Mouse (Mus musculus) stomach, embryonic 14.5 days (tissue): ENCODE data around the gene Tmsb10. TPM values are rescaled to one million over a fixed set of nuclear protein-coding genes. Genes with fewer than 3 reads are reported as not detected.
A peak's percentile ranks its signal among the peaks of the same experiment; 100 is the strongest.

Source experiments
- ATAC-seq: fragments of 200-750 bp; cut with Nextera tagmentation; 2 replicates; pipeline ENCODE4 v1.8.0; 2017; ENCODE audit warnings: low read depth, moderate TSS enrichment; ENCODE audit not compliant: insufficient number of reproducible peaks, insufficient read depth, low FRiP score
- H3K27ac ChIP-seq: fragments of 300-500 bp; sonication (generic); 2 replicates; pipeline ENCODE4 v1.5.1; 2014; ENCODE audit warnings: mild to moderate bottlenecking, low read length, moderate library complexity, mixed read lengths
- H3K27me3 ChIP-seq: fragments of 300-500 bp; sonication (generic); 2 replicates; pipeline ENCODE4 v1.6.1; 2014; ENCODE audit warnings: low read length, control low read depth, mixed read lengths; ENCODE audit not compliant: control insufficient read depth, insufficient read depth
- H3K36me3 ChIP-seq: fragments of 300-500 bp; sonication (generic); 2 replicates; pipeline ENCODE4 v1.6.1; 2014; ENCODE audit warnings: mild to moderate bottlenecking, control low read depth, low read length, moderate library complexity, mixed read lengths; ENCODE audit not compliant: control insufficient read depth, insufficient read depth
- H3K4me1 ChIP-seq: fragments of 300-500 bp; sonication (generic); 2 replicates; pipeline ENCODE4 v1.6.1; 2014; ENCODE audit warnings: low read length, control low read depth, mixed read lengths; ENCODE audit not compliant: control insufficient read depth, insufficient read depth
- H3K4me2 ChIP-seq: fragments of 300-500 bp; sonication (generic); replicated peaks from 2 replicates; pipeline ENCODE4 v1.6.1; 2014; ENCODE audit warnings: low read depth, low read length, control low read depth
- H3K4me3 ChIP-seq: fragments of 300-500 bp; sonication (generic); 2 replicates; pipeline ENCODE4 v1.5.1; 2014; ENCODE audit warnings: low read depth, low read length, control low read depth
- H3K9ac ChIP-seq: fragments of 300-500 bp; sonication (generic); replicated peaks from 2 replicates; pipeline ENCODE4 v1.6.1; 2014; ENCODE audit warnings: low read depth, mild to moderate bottlenecking, control low read depth, low read length, moderate library complexity, mixed read lengths
- H3K9me3 ChIP-seq: fragments of 300-500 bp; sonication (generic); 2 replicates; pipeline ENCODE4 v1.6.1; 2016; ENCODE audit warnings: low read depth, low read length, control low read depth; ENCODE audit not compliant: control insufficient read depth
- WGBS: fragments of 180-500 bp; shearing (Covaris S2); extraction: QIAGEN DNeasy Blood & Tissue Kit; methylation state at CpG from one replicate; pipeline ENCODE4 v1.1.7; 2014; 5-methylcytosine and 5-hydroxymethylcytosine counted together
- polyA plus RNA-seq: library from polyadenylated mRNA; unstranded; fragments of >200 nt; fragmentation: Nextera tagmentation; extraction: Ambion mirVana; gene quantifications from 2 replicates; pipeline ENCODE4 v1.2.1, GENCODE M21; 2014

Gene Tmsb10
- polyA plus RNA-seq, 1 experiment from 2014 or later = 2,370 TPM

GRCm38 (mm10) chr6:72960675-72961074, 2.1 kb upstream of the Tmsb10 start:
- no peaks in the 10 kb centered on the region for H3K9me3 ChIP-seq
- WGBS = 67% methylated on average over 5 of the region's 5 CpGs
- H3K36me3 ChIP-seq = no peaks in the 10 kb centered on the region
- H3K27ac ChIP-seq = no peak overlapping the region
- no peaks in the 10 kb centered on the region for H3K27me3 ChIP-seq
- H3K4me1 ChIP-seq = peaks cover 17% of the 10 kb centered on the region
- no peak for ATAC-seq
- no peak overlapping the region for H3K9ac ChIP-seq
- no peak overlapping the region for H3K4me2 ChIP-seq
- H3K4me3 ChIP-seq = no peak overlapping the region

GRCm38 (mm10) chr6:72959175-72959574, 627 bp upstream of the Tmsb10 start:
- peak overlapping the region; percentile 91; the same call in 1 of the 2 replicates for H3K27ac ChIP-seq
- H3K4me1 ChIP-seq = peaks cover 17% of the 10 kb centered on the region
- 0 out of 2 replicates have a peak overlapping the region, but pooled peaks have one; percentile 97 for H3K9ac ChIP-seq

GRCm38 (mm10) chr6:72957676-72958641, 589 bp downstream of the Tmsb10 start:
- Histone ChIP-seq H3K27ac (peak overlapping the region; percentile 91), H3K27me3 (no peaks in the 10 kb centered on the region), H3K36me3 (no peaks in the 10 kb centered on the region), H3K4me1 (peaks cover 17% of the 10 kb centered on the region), H3K4me3 (peak overlapping the region; percentile 82), H3K9ac (peak overlapping the region; percentile 97), H3K4me2 (peak overlapping the region; percentile 51), H3K9me3 (no peaks in the 10 kb centered on the region)
- ATAC-seq = peak; percentile 85
- WGBS = under 1% methylated on average over 74 of the region's 75 CpGs

More at GRCm38 (mm10) chr6:72959175-72959574, 627 bp upstream of the Tmsb10 start:
- Histone ChIP-seq H3K4me3 (peak overlapping the region; percentile 82), H3K9me3 (no peaks in the 10 kb centered on the region), H3K27me3 (no peaks in the 10 kb centered on the region), H3K36me3 (no peaks in the 10 kb centered on the region), H3K4me2 (peak overlapping the region; percentile 51)
- ATAC-seq = no peak
- 26% methylated on average over 4 of the region's 4 CpGs for WGBS

- H3K9ac ChIP-seq = peak overlapping the region; percentile 97
- peak overlapping the region; percentile 82 for H3K4me3 ChIP-seq
- no peak for ATAC-seq
- no peaks in the 10 kb centered on the region for H3K27me3 ChIP-seq
- peaks cover 8% of the 10 kb centered on the region for H3K4me1 ChIP-seq
- WGBS = under 1% methylated on average over 14 of the region's 14 CpGs
- no peaks in the 10 kb centered on the region for H3K9me3 ChIP-seq
- no peak overlapping the region for H3K27ac ChIP-seq
- H3K4me2 ChIP-seq = peak overlapping the region; percentile 51
- H3K36me3 ChIP-seq = no peaks in the 10 kb centered on the region
Observed at GRCm38 (mm10) chr6:72957093-72957435, 1.5 kb downstream of the Tmsb10 start.

- peak overlapping the region; percentile 82 for H3K4me3 ChIP-seq
- peak overlapping the region; percentile 3; the same call in 1 of the 2 replicates for H3K27ac ChIP-seq
- peaks cover 7% of the 10 kb centered on the region for H3K4me1 ChIP-seq
- whole genome bisulfite sequencing = 5% methylated on average over 15 of the region's 15 CpGs
- no peaks in the 10 kb centered on the region for H3K27me3 ChIP-seq
- H3K4me2 ChIP-seq = peak overlapping the region; percentile 51
- no peaks in the 10 kb centered on the region for H3K9me3 ChIP-seq
- ATAC-seq = peak; percentile 35; the same call in 1 of the 2 replicates
- H3K9ac ChIP-seq = peak overlapping the region; percentile 97
- H3K36me3 ChIP-seq = no peaks in the 10 kb centered on the region
Observed at GRCm38 (mm10) chr6:72956199-72957092, 2.1 kb downstream of the Tmsb10 start.

GRCm38 (mm10) chr6:72955517-72956198, 2.9 kb downstream of the Tmsb10 start:
- H3K27ac ChIP-seq = peak overlapping the region; percentile 3; the same call in 1 of the 2 replicates
- no peaks in the 10 kb centered on the region for H3K36me3 ChIP-seq
- peaks cover 7% of the 10 kb centered on the region for H3K4me1 ChIP-seq
- no peaks in the 10 kb centered on the region for H3K27me3 ChIP-seq
- H3K9ac ChIP-seq = no peak overlapping the region
- no peak for ATAC-seq
- WGBS = 49% methylated on average over 8 of the region's 8 CpGs
- no peaks in the 10 kb centered on the region for H3K9me3 ChIP-seq
- peak overlapping the region; percentile 51 for H3K4me2 ChIP-seq
- H3K4me3 ChIP-seq = no peak overlapping the region; the same call in 1 of the 2 replicates

- no peak overlapping the region for H3K4me3 ChIP-seq
- no peak overlapping the region for H3K27ac ChIP-seq
- ATAC-seq = no peak
- H3K27me3 ChIP-seq = no peaks in the 10 kb centered on the region
- no peaks in the 10 kb centered on the region for H3K36me3 ChIP-seq
- peaks cover 7% of the 10 kb centered on the region for H3K4me1 ChIP-seq
- 75% methylated on average over 7 of the region's 7 CpGs for WGBS
- no peaks in the 10 kb centered on the region for H3K9me3 ChIP-seq
- H3K9ac ChIP-seq = no peak overlapping the region
- no peak overlapping the region for H3K4me2 ChIP-seq
Observed at GRCm38 (mm10) chr6:72954786-72955185, 3.8 kb downstream of the Tmsb10 start.

GRCm38 (mm10) chr6:72952967-72953366, 5.6 kb downstream of the Tmsb10 start:
- Histone ChIP-seq H3K4me2 (no peak overlapping the region), H3K36me3 (no peaks in the 10 kb centered on the region), H3K4me1 (peaks cover 7% of the 10 kb centered on the region), H3K27me3 (no peaks in the 10 kb centered on the region), H3K9ac (no peak overlapping the region), H3K9me3 (no peaks in the 10 kb centered on the region), H3K4me3 (no peak overlapping the region), H3K27ac (no peak overlapping the region)
- WGBS = 82% methylated on average over 2 of the region's 2 CpGs
- ATAC-seq = no peak
